Mouse (Mus musculus): ENCODE results near the gene Zfp536.

Gene Zfp536

GRCm38 (mm10) chr7:37542951-37543350 is 230.5 kb downstream of the Zfp536 start:
- DNase-seq, result no peak

DNA sequence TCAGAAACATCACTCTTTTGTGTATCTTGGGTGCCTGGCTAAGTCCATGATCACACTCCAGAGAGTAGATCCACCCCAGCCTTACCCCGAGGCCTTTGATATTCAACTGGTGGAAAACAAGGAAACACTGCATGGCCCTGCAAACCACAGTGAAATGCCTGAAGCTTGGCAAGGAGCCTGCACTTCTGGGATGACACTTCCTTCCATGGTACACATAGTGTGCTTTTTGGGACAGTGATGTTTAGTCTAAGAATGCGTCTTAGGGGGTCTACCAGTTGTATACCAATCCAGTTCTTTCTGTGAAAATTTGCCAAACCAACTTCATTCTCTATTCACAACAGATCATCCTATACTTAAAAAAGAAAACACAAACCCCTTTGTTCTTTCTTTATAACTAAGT is 242.3 kb downstream of the Zfp536 start:
- DNase-seq, result no peak

GRCm38 (mm10) chr7:37528311-37528710 is 245.1 kb downstream of the Zfp536 start:
- no peak for DNase-seq

- no peak for DNase-seq
These were observed 245.6 kb downstream of the Zfp536 start for GRCm38 (mm10) chr7:37527890-37528289.

- no peak for DNase-seq
These were observed 252.0 kb downstream of the Zfp536 start for GRCm38 (mm10) chr7:37521407-37521806.

DNA sequence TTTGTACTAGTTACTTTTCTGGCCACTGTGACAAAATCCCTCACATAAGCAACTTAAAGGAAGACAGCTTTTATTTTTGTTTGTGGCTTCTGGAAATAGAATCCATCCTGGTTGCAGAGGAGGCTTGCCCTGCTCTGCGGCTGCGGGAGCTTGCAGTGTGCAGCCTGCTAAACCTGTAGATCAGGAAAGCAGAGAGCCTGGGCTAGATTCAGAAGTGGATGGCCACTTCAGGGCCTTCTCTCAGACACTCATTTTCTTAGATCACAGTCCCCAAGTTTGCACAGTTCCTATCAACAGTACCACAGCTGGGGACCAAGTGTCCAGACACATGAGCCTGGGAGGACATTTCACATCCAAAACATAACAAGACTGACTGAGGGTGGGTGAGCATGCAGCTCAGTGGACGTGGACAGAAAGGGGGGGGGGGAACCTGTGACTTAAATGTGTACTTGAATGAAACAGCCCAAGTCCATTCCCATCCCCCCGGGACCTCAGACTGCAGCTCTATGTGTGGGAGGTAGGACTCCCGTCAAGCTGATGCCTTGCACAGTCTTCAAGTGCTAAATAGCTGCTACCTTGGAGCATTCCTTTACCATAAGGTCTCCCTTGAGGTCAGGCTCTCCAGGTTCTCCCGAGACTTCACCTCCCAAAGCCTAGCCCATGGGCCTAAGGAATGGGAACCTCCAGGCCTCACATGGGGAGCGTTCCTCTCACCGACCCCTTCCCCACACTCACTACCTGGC is 262.3 kb downstream of the Zfp536 start:
- no peak for DNase-seq

DNA sequence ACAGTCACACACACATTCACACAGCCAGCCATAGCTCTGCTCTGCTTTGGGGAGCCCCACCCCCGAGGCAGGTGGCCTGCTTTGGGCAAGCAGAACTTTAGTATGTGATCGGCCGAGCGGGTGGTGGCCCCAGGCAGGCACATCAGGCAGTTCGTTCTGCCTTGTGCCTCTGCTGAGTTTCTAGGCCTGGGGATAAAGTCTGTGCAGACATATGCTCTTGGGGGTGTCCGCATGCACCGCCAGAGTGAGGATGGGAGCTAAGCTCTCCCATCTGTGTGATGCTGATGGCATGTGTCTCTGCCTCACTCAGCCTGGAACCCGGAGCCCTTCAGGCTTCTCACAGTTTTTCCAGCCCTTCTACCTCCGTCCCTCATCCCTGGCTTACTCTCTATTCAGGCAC is 263.7 kb downstream of the Zfp536 start:
- no peak for DNase-seq

DNA sequence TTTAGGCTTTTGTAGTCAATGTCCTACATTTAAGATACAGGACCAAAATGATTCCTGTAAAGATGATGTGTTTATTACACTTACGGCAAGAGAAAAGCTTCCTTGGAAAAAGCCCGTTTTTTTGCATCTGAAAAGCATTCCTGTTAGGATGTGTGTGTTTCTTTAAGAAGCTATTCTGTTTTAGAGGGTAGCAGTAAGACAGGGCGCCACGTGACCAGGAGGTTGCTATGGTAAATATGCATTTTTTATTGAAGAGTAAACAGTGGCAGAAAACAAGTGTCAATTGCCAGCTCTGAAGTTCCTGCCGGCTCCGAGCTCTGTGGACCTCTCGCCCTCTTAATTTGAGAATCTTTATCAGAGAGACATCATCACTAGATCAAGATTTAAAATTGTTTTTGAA is 267.9 kb downstream of the Zfp536 start:
- DNase-seq, result no peak

GRCm38 (mm10) chr7:37505096-37505495 is 268.3 kb downstream of the Zfp536 start:
- no peak for DNase-seq

DNA sequence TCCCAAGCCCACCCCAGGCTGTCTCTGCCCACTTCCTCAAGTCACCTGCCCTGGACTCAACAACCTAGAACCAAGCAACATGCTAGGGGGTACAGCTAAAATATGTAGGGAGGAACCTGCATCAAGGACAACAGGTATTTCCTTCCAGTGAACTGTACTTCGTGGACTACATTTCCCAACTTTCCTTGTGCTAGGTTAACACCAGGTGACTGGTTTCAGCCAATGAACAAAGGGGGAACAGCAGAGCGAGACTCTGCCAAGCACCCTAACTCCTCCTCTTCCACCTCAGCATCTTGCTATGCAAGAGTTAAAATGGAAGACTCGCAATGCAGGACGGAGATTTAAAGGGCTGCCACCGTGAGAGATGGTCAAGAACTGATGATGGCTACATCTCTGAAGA is 274.6 kb downstream of the Zfp536 start:
- DNase-seq, result no peak

GRCm38 (mm10) chr7:37496491-37496890 is 276.9 kb downstream of the Zfp536 start:
- DNase-seq, result no peak

GRCm38 (mm10) chr7:37490312-37490711 is 283.1 kb downstream of the Zfp536 start:
- DNase-seq, result no peak

- DNase-seq, result no peak
These were observed 288.5 kb downstream of the Zfp536 start for GRCm38 (mm10) chr7:37484946-37485345.

DNA sequence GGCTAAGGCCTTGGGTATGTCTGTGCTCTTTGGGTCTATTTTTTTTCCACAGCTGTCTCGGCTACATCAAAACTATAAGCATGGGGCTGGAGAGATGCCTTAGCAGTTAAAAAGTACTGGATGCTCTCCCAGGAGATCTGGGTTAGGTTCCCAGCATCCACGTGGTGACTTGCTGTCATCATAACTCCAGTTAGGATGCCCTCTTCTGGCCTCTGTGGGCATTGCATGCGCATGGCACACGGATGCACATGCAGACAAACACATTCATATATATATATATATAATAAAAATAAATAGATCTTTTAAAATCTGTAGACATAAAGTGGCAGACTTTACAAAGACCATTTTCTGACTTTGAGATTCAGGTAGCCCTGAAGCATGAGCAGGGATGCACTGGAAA is 290.9 kb downstream of the Zfp536 start:
- DNase-seq, result no peak

- no peak for DNase-seq
These were observed 292.3 kb downstream of the Zfp536 start for GRCm38 (mm10) chr7:37481165-37481564.

- DNase-seq, result no peak
These were observed 296.1 kb downstream of the Zfp536 start for GRCm38 (mm10) chr7:37477309-37477708.

GRCm38 (mm10) chr7:37475485-37475884 is 298.0 kb downstream of the Zfp536 start:
- DNase-seq, result no peak

DNA sequence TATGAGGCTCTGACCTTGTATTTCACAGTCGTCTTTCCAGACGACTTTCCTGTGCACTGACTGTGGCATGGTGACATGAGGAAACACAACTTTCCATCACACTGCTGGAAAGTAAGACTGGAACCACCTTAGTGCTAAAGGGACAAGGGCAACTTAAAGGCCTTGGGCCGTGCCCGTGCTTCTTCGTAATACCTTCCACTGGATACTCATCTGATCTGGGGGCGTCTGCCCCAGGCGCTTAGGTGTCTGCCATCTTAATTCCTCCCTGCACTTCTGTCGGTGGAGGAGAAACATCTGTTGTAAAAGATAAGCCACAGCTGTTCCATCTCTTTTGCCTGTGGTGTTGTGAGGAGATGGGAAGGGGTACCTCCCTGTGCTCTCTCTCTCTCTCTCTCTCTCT is 299.2 kb downstream of the Zfp536 start:
- no peak for DNase-seq

GRCm38 (mm10) chr7:37473311-37474084 is 299.9 kb downstream of the Zfp536 start:
- no peak for DNase-seq

GRCm38 (mm10) chr7:37471726-37472125 is 301.7 kb downstream of the Zfp536 start:
- DNase-seq, result no peak

GRCm38 (mm10) chr7:37466477-37467243 is 306.8 kb downstream of the Zfp536 start:
- DNase-seq, result no peak

DNA sequence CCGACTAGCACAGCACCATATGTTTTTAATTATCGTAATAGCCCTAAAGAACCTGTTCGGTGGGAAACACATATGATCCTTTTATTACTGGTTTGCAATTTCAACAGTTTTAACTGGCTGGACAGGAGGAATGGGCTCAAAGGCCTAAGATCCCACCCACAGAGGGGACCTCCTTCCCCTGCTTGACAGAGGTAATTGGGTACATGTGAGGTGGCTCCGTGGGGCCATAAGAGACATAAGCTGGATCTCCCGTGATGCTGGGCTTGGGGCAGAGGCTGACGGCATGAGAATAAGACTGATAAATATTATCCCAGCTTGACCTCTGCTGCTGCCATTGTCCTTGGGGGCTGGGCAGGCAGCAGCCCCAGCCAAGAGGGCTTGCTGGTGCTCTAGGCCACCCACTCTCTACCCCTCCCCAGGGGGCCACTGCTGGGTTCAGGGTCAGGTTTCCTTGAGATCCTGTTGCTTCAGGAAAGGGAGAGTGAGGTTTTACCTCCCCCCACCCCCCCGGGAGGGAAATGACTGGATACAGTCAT is 309.2 kb downstream of the Zfp536 start:
- DNase-seq, result no peak

DNA sequence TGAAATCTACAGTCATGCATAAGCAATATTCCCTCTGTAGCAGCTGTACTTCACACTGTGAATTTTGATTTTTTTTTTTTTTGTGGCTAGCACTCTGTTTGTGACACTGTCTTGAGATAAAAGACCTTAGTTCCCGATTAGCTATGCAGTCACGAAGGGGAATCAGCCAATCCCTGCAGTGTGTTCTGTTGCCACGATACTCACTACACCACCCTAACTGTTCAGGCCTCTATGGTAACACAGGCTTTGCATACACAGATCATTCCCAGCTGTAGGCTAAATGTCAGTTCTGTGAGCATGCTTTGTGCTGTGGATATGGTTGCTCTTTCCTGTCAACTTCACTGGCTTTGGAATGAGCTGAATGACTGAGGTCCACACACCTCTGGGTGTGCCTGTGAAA is 325.9 kb downstream of the Zfp536 start:
- no peak for DNase-seq
